Mouse (Mus musculus) gonadal fat pad, adult 2 months (tissue): ENCODE results near the gene Gm20388. TPM values are rescaled to one million over a fixed set of nuclear protein-coding genes. Genes with fewer than 3 reads are reported as not detected.
A peak's percentile ranks its signal among the peaks of the same experiment; 100 is the strongest.

Source experiments
- DNase-seq: peaks from one replicate; pipeline ENCODE4 v3.0.0-alpha.2; 2012; ENCODE audit warnings: low read depth
- polyA plus RNA-seq: library from polyadenylated mRNA; depleted of rRNA; stranded (reverse); fragments of >200 nt; gene quantifications from 2 replicates; pipeline ENCODE4 v1.2.3, GENCODE M21; 2012

The Gm20388 gene
- polyA plus RNA-seq, 1 experiment: 119 TPM

- DNase-seq: peak; percentile 81
These were observed 579.2 kb downstream of the Gm20388 start for GRCm38 (mm10) chr8:120489771-120490281.

- DNase-seq: peak; percentile 84
These were observed 579.9 kb downstream of the Gm20388 start for GRCm38 (mm10) chr8:120490354-120491141.

- DNase-seq: no peak
These were observed 580.6 kb downstream of the Gm20388 start for GRCm38 (mm10) chr8:120491166-120491793.

GRCm38 (mm10) chr8:120492193-120492880 lies 581.7 kb downstream of the Gm20388 start:
- DNase-seq: no peak

GRCm38 (mm10) chr8:120492881-120493220 lies 582.2 kb downstream of the Gm20388 start:
- DNase-seq: no peak

GRCm38 (mm10) chr8:120493508-120494464 lies 583.1 kb downstream of the Gm20388 start:
- no peak for DNase-seq

- DNase-seq: no peak
These were observed 584.3 kb downstream of the Gm20388 start for GRCm38 (mm10) chr8:120494903-120495302.

GRCm38 (mm10) chr8:120495461-120495860 lies 584.8 kb downstream of the Gm20388 start:
- DNase-seq: no peak

GRCm38 (mm10) chr8:120496478-120496877 lies 585.8 kb downstream of the Gm20388 start:
- DNase-seq: no peak

- DNase-seq: no peak
These were observed 586.9 kb downstream of the Gm20388 start for GRCm38 (mm10) chr8:120497503-120497946.

GRCm38 (mm10) chr8:120498349-120498831 lies 587.7 kb downstream of the Gm20388 start:
- DNase-seq: no peak

- DNase-seq: no peak
These were observed 588.4 kb downstream of the Gm20388 start for GRCm38 (mm10) chr8:120498926-120499605.

- DNase-seq: peak; percentile 78
These were observed 590.1 kb downstream of the Gm20388 start for GRCm38 (mm10) chr8:120500701-120501261.

GRCm38 (mm10) chr8:120501426-120501825 lies 590.8 kb downstream of the Gm20388 start:
- no peak for DNase-seq

- DNase-seq: no peak
These were observed 591.8 kb downstream of the Gm20388 start for GRCm38 (mm10) chr8:120502428-120502827.

- DNase-seq: no peak
These were observed 593.8 kb downstream of the Gm20388 start for GRCm38 (mm10) chr8:120504251-120505081.

- no peak for DNase-seq
These were observed 594.5 kb downstream of the Gm20388 start for GRCm38 (mm10) chr8:120505082-120505511.

- no peak for DNase-seq
These were observed 595.1 kb downstream of the Gm20388 start for GRCm38 (mm10) chr8:120505619-120506310.

- no peak for DNase-seq
These were observed 595.9 kb downstream of the Gm20388 start for GRCm38 (mm10) chr8:120506562-120506961.
